Mouse (Mus musculus) thymus, postnatal 14 days (tissue): ENCODE results near the gene Gcnt1.

Experiments used
- DNase-seq: peaks from one replicate; pipeline ENCODE4 v3.0.0; 2021

The Gcnt1 gene

DNA sequence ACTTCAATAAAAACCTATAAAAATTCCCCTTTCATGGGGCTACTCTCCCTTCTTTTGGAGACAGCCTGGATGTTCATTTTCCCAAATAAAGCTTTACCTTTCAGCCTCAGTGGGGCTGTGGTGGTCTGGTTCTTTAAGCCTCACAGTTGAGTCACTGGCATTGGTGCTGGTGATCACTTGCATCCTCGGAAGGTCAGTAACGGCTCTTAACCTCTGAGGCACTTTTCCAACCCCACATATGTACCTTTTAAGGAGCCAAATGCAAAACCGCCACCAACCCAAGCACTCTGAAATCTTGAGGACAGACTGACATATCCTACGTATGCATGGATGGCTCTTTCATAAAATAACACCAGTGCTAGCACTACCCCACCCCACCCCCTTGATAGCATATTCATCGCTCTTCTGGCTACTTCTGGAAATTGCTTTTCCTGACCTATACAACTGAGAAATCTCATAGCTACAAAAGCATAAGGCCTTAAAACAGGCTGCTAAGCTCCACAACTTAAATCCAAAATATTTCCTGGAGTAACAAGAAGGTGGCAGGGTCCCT lies 48.9 kb downstream of the Gcnt1 start:
- DNase-seq, result no peak

DNA sequence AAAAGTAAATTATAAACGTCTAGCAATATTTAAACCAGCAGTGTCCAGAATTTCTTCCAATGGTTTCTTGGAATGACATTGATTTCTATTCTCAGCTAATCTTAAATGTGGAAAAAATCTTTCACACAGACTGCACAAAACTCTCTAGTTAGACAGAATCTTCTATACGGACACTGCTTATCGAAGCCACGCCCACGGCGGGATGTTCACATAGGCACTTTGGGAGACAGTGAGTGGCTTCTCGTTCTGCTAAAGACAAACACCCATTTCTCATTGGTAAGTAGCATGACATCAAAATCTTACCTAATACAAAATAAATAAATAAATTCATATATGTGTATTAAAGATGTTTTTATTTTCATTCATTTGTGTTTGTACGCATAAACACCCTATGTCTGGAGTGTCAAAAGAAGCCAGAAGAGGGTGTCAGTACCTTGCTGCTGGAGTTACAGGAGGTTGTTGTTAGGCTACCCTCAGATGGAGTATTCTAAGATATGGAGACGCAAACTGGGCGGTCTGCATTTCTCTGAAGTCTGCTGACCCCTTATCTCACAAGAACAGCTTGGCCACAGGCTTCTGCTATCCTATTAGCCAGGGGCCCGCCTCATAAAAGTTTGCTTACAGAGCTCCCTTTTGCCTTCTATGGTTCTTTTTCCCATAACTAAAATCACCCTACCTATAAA lies 49.5 kb downstream of the Gcnt1 start:
- DNase-seq, result no peak

DNA sequence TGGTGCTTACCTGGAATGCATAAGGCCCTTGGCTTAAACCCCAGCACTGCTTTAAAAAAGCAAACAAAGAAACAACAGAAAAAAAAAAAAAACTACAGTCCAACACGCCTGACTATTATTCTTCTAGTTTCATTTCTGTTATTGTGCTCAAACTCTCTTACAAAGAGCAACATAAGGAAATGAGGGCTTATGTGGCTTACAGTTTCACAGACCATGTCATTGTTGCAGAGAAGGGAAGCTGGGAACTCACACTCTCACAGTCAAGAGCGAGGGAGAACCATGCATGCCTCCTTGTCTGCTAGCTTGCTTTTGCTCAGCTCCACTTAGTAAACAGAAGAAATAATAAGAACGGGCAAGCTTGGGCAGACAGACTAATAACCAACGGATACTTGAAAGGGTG lies 52.9 kb downstream of the Gcnt1 start:
- no peak for DNase-seq

DNA sequence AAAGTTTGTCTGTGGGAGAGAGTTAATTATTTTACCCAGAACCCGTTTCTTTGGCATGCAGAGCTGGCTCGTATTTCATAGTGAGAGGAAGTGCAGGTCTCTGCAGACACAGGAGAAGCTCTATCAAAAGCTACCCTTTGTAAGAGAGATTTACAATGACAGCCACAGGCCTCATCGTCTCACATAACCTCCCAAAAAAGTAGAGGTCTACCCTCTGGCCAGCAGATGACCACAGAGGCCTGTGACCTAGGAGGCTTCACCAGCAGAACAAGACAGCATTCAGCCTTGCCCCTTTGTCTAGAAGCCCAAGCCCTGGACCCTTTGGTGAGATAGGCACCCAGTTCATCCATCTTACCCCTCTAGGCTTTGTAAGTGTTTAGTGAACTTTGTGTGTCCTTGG lies 53.9 kb downstream of the Gcnt1 start:
- DNase-seq, result no peak

DNA sequence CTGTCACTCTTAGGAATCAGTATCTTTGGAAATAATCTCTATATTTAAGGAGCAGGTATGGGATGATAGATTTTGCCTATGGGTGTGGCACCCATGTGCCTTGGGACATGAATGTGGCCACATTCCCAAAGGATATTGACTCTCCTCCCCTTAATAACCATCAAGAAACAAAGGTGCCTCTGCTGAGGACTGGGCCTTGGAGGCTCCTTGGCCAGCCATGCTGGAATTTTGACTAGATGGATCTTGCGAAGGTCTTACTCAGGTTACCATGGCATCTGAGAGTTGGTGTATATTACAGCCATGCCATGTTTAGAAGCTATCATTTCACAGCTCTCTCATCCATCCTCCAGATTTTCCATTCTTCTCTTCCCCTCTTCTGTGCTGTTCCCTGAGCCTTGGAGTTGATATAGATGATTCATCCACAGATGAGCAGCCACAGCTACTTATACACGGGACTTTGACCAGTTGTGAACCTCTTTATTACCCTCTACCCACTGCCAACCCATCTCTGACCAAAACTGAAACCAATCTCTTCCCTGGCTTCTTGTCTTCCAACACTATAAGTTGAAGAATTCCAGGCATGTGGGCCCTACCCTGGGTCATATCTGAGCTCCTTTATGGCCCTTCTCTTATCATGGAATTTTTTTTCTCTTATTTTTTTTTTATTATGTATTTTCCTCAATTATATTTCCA lies 56.2 kb downstream of the Gcnt1 start:
- no peak for DNase-seq

DNA sequence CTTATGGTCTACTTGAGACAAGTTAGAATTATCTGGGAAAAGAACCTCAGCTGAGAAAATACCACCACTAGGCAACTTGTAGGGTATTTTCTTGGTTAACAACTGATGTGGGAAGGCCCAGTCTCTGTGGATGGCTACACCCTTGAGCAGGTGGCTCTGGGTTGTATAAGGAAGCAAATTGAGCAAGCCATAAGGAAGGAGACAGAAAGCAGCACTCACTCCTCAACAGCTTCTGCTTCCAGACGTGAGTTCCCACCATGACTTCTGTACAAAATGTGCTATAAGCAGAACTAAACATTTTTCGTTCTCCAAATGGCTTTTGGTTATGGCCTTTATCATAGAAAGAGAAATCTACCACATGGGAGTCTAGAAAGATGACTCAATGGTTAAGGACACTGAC lies 58.2 kb downstream of the Gcnt1 start:
- DNase-seq, result no peak

DNA sequence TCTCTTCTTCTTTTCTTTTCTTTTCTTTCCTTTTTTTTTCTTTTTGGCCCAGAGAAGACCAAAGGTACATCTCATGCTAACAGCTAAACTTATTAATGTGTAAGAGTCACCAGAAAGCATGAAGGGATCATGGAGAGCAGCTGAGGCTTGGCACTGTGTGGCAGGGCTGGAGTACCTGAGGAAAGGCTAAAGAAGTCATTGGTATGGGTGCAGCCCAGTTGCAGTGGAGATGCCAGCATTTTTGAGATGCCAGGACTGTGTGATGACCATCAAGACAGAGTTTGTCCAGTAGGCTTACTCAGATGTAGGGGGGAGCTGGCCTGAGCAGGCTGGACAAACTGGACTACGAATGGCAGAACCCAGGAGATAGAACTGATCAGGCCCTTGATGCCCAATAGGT lies 58.9 kb downstream of the Gcnt1 start:
- no peak for DNase-seq

DNA sequence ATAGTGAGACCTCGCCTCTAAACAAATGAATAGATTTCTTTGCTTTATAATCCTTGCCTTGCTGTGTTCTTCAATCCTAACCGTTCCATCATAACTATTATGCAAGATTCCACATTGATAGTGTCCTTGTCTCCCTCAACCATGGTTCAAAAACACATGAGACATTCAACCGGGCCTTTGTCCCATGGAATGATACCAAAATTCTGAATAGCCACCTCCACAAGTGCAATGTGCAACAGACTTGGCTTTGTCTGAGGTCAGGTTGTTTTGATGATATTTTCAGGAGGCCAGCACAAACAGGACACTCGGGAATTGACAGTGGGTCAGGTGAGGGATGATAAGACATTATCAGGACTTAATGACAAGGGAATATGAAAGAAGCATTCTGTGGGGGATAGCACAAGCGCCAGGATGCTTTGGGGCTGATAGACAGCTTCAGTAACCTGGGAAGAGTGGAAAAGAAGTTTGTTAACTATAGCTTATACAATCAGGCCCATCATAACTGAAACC lies 59.9 kb downstream of the Gcnt1 start:
- DNase-seq, result no peak

DNA sequence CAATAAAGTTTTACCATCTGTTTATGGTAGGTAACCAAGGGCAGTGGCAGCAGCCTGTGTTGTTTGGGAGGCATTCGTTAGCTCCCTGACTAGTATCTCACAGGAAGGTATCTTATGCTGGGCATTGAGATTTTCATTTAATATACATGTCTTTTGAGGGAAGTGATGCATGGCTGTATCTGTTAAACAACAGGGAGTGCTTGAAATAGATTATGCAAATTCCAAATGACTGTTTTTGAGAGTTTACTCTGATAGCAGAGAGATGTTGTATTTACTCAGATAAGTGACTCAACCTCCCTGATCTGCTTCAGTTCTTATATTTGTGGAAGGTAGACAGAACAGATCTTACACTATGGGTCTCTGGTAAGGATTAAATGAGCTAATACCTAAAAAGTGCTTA lies 61.1 kb downstream of the Gcnt1 start:
- no peak for DNase-seq

DNA sequence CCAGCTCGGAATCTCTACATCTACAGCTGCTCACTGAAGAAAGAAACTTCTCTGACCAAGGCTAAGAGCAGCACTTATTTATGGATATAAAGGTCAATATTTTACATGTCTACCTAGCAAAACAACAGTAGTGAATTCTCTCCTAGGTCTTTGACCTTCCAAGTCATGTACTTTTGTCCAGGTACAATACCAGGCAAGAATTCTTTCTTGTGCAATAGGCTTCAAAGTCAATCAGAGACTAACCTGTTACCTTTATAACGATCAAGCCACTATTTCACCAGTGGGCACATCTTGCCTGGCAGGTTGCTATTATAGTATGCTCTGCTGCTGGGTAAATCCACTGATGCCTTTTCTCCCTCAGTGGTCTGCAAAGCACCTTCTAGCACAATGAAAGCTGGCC lies 61.6 kb downstream of the Gcnt1 start:
- no peak for DNase-seq

DNA sequence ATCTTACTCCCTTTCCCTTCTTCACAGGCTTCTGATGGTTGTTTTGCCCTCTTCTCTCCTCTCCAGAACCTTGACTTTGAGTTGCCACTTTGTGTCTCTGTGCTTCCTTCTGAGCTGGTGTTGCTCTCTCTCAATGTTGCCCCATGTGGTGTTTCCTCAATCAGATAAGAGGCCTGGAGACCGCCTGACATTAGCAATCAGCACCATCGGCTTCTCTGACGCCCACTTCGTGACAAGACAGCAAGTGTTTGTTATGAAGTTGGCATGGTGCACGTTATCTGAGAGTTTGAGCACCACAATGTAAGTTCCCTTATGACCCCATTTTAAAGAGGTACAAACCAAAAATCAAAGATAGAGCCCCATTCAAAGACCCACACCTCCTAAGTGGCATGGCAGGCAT lies 76.6 kb downstream of the Gcnt1 start:
- no peak for DNase-seq

DNA sequence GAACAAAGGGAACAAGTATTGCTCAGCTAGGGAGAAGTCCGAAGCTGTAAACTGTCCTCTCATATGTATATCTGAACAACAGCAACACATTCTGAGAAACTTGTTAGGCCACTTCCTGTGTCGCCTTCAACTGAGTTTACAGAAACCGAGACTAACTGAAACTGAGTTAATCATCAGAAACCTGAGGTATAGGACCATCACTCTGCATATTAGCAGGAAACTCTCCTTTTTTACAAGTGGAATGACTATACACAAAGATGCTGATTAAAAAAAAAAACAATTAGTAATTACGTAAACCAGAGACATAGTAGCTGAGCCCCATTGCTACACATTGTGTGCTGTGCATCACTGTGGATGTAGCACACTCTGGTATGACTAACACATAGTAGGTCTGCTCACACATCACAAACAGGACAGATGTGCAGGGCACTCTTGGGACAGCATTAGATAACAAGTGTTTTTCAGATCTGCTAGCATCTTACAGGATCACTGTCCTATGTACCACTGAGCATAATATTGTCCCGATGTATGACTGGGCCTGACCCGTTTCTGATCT lies 77.4 kb downstream of the Gcnt1 start:
- no peak for DNase-seq

DNA sequence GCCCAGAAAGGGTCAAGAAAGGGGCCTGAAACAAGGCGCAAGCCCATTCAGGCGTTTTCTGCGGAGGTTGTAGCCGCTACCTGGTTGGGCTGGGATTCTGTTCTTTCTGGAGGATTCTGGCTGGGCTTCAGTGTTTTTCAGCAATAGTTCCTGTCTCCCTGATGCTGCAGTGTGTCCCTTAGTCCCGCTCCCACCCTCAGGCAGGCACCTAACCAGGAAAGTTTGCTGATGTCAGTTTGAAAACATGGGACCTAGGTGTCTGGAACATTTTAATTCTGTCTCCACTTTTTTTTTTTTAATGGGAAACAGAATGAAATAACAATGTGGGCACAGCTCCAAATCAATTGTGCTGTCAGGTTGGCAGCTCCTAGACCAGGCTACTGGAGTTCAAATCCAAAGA lies 78.5 kb downstream of the Gcnt1 start:
- DNase-seq, result no peak

DNA sequence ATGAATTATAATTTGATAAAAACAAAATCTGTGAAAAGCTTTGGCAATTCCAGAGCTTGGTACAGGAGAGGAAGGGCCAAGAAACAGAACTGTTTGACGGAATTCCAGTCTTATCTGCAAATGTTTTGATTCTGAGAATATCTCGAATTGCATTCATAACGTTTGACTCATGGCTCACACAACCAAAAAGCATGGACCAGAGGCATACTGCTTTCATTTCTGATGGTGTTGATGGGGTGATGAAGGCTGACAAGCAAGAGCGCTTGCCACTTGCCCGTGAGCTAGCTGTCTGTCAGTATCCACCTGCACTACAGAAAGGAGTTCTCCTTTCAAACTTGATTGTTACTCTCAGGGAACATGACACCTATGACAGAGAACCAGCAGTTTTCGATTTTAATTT lies 83.1 kb downstream of the Gcnt1 start:
- no peak for DNase-seq

DNA sequence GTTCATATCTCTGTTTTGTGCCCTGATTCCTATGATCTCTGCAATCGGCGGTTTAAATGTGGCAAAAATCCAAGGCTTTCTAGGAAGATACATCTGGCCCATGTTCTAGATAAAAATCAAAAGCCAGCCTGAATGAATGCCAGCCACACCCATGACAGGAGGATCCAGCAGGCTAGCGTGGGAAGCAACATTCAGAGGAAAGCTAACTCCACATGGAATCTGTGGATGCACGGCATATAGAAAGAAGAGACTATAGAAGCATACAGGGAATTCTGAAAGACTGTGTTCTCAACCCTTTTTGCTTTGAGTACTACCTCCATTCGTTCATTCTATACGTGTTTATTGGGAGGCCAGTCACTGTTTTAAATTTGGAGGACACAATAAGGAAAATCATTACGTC lies 86.6 kb downstream of the Gcnt1 start:
- DNase-seq, result no peak

DNA sequence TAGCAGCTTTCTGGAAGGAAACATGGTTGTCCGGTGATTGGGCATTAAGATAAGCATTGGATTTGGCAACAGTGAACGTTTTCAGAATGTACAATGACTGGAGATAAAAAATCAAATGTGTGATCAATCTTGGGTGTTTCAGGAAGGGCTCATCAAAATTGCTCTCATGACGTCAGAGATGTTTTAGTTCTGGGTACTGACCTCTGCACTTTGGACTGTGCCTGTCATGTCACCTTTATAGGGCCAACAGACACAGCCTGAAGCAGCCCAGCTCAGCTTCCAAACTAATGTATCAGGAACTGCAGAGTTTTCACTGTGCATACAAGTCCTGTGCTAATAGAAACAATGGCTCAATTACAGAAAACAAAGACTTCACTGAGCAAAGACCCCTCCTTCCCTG lies 89.3 kb downstream of the Gcnt1 start:
- DNase-seq, result no peak

DNA sequence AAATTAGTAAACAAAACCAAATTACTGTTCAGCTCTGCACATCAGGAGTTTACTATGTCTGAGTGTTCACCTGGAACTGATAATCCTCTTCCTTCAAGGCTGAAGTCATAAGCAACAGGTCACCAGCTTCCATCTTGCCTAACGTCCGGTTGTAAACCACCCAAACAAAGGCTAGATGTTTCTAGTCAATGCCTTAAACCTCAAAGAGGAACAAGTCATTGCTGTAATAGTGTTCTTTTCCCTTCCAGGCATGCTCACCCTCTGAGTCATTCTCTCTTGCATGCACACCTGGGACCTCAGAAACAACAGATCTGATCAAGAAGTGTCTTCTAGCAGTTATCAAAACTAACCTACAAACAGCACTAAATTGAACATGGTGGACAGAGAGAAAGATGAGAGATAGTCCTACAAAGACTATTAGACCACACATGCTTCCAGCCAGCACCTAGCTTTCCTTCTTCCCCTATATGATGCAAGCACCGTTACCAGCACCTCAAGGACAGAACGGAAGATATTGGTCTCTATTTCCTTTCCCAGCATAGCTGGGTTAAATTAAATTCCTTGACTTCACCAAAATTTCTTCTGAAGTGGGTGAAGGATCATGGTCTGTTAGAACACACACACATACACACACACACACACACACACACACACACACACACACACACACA lies 94.1 kb downstream of the Gcnt1 start:
- no peak for DNase-seq
